Mouse (Mus musculus): ENCODE measurements around the gene Hormad2. TPM values are rescaled to one million over a fixed set of nuclear protein-coding genes. Genes with fewer than 3 reads are reported as not detected.

Hormad2 gene
- polyA plus RNA-seq (2017; shearing (Covaris generic)) = 0.29 TPM

DNA sequence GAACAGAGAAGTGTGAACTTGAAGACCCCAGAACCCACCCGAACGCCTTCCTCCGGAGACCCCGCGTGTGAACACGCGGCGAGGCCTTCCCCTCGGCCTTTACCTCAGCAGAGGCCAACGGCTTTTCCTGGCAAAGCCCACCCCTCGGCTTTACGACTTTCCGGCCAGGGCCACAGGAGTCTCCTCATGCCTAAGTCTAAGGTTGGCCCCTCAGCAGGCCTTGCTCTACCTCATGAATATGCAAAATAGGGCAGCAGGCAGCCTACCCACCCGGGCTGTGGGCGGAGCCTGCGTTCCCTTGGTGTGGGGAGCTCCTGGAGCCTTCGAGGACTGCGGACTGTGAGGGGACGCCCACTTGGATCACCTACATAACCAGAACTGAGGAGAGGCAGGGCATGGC lies at the start of gene Hormad2:
TSS of gene Hormad2 (minus strand) at position 128 of the 400 bp plus-strand sequence.

Other genes with a start within 250 kb of the Hormad2 start
- 52.7 TPM for gene Castor1, start 222.9 kb downstream of the Hormad2 start, polyA plus RNA-seq (2017; shearing (Covaris generic))
- gene Osm, start 204.7 kb downstream of the Hormad2 start, polyA plus RNA-seq (2017; shearing (Covaris generic)) = 38.5 TPM
- 3.5 TPM for gene Lif, start 183.5 kb downstream of the Hormad2 start, polyA plus RNA-seq (2017; shearing (Covaris generic))
- 148 TPM for gene Mtmr3, start 153.8 kb upstream of the Hormad2 start, polyA plus RNA-seq (2017; shearing (Covaris generic))
- not detected for gene Gm11032, start 179.0 kb upstream of the Hormad2 start, polyA plus RNA-seq (2017; shearing (Covaris generic))
- 45.2 TPM for gene Ascc2, start 196.6 kb upstream of the Hormad2 start, polyA plus RNA-seq (2017; shearing (Covaris generic))